Mouse (Mus musculus) thymus, postnatal 14 days (tissue): ENCODE results near the gene Mbl1.
A peak's percentile ranks its signal among the peaks of the same experiment; 100 is the strongest.

Experiments
- DNase-seq: peaks from one replicate; pipeline ENCODE4 v3.0.0; 2021

The Mbl1 gene

DNA sequence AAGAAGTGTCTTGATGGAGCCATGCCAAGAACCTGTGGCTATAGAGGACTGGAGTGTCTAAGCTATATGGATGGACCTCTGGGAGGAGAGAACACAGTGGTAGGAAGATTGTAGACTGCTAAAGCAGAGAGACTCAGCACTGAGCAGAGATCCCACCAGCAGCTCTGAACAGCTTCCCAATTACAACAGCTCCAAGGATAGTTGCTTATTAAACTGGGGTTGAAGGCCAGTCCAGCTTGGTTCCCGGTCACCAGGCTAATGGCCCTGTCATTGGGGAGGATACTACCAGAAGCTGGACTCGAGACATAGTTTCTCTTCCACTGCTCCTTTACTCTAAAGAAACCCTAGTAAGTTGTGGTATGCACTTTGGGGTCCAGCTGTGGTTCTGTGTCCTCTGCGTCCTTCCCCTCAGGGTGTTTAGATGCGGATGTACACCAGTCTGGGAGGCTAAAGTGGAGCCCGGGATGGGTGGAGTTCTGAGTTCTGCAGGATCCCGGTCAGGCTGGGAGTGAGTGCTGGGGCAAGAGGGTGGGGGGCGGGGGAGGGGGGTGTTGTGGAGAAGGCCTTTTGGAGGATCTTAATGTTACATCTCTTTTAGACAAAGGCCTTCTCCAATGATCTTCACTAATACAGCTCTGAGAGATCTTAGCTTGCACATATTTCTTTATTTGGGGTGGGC is at the start of gene Mbl1:
TSS of gene Mbl1 (plus strand) at position 239 of the 679 bp plus-strand sequence.
- no peak for DNase-seq

DNA sequence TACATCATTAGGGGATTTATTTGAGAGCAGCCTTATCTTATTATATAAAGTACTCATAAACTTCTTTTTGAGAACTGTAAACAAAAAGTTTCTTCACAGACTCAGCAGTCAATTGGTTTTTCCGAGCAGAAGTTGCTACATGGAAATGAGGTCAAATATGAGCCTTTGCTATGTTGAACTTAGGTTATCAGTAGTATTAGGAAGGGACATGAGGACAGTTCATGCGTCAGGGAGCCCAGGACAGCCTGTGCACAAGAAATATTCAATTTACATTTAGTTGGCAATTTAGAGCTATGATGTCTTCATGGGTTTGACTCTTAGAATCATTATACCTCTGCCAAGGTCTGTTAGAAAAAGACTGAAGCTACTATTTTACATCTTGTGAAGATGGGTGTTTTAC is 49.0 kb upstream of the Mbl1 start:
- no peak for DNase-seq

DNA sequence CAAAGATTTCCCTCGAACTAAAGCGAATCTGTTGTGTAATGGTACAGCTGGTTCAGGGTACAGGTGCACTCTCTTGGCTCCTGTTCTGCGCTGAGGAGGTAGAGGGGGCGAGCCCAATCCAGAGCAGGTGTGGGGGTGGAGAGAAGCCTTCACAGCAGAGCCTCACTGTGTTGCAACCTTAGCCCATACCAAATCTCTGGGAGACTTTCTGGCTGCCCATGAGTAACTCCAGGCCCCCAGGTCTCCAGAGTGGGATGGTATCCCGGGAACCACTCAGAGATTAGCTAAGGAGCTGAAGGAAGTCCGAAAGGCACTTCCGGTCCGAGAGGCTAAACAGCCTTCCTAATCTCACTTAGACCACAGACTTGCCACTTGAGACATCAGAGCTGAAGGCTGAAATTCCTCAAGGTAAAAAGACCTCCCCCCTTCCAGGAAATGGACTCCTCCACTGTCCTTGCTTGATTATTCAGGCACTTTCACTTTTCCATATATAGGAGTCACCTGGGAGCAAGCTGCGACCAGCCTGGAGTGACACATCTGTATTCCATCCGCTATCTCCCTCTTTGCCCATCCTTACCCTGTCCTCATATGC is 46.3 kb upstream of the Mbl1 start, which contains the start of gene Mat1a:
TSS of gene Mat1a (plus strand) at position 183 of the 592 bp plus-strand sequence.
- no peak for DNase-seq

DNA sequence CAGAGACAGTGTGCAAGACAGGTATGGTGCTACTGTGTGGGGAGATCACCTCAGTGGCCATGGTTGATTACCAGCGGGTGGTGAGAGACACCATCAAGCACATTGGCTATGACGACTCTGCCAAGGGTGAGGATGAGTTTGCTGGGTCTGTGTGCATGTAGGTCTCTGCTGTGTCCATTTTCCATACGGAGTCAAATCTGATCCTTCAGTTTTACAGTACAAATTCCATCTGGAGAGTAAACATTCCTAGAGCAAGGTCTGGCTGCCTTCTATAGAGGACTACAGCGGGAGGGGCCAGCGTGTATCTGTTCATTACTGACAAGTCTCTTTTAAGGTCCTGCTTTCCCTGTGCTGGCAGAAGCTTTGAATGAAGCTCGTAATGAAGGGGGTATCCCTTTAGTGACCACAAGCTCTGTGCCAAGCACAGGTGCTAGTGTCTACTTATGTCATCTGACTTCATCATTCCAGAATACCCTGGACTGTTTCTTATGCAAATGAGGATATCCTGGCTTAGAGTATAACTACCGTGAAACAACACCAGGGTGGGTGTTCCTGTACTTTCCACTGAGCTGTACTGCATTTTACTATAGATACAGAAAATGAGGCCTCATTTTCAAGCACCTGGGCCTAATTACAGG is 40.1 kb upstream of the Mbl1 start:
- DNase-seq: no peak

DNA sequence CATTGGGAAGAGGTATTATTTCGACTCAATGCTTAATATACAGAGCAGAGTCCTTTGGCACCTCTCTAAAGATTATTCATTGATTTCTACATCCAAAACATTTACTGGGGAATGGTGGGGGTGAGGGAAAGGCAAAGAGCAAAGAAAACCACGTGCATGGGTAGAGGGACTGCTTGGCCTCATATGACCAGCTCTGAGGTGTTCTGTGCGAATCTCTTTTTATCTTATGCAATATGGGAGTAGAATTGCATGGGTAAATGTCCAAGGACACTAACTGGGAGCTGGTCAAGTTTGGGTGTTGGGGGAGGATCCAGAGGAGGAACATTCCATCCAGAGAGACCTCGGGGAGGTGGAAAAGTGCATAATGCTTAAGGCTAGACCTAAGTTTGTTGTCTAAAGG is 38.3 kb upstream of the Mbl1 start:
- no peak for DNase-seq

DNA sequence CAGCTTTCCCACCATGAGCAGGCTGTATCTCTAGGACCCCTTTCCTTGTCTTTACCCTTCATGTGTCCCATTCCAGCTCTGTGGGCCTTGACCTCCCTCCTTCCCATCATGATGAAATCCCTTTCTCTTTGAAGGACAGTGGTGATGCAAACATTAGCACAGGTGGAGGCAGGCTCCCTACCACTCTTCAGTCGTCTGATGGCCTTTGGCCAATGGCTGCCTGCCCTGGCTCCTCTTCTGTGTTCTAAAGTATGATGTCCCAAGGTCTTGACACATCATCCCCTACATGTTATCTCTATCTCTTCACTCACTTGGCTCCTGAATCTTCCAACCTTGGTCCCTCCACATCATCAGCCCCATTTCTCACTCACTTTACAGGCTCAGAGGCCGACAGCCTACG is 35.0 kb upstream of the Mbl1 start:
- no peak for DNase-seq

DNA sequence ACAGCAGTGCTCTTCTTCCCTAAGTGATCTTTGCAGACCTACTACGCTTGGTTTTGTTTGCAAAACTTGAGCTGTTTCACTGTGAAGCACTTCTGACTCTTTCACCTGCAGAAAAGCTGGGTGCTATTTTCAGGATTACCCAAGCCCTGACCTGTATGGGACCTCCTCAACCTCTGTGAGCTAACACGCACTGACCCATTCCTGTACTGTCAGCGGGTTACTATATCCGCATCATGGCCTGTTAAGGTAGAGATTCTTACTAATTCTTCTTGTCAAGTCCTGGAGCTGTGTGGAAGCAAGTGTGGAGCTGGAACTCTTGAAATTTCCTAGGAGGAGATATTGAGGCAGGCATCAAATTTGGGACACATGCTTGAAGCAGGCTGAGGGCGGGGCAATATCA is 26.6 kb upstream of the Mbl1 start:
- no peak for DNase-seq

DNA sequence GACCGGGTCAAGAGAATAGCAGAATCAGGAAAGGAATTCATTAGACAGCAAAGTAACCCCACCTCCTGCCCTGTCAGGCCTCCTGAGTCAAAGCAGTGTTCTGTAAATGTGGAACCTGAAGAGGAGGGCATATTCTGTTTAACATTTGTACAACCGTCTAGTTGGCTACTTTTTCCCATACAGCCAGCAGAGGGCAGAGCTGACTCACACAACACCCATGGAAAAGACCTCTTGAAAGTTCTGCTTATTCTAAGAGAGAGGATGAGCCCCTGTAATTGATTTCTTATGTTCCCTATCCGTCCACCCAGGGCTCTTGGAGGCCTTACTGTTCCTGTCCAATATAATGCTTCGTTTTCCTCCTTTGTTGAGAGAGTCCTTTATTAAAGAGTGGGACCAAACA is 23.3 kb upstream of the Mbl1 start:
- DNase-seq: no peak

DNA sequence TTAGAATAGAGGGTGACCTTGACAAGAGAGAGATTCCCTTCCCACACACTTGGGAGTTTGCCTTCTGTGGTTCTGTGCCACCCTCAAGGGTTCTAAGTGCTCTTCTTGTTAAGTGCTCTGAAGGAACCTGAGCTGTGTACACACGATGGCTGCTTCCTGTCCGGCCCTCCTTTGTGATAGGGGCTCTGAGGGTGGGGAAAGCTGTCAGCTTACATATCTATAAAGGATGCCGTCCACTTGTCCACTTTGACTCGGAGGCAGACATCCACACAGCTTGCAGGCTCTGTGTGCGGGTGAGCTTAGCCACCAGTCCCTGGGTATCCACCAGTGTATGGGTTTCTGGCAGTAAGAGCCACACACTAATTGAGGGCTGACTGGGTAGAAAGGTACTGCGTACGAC is 19.7 kb upstream of the Mbl1 start, which contains the start of gene Sftpa1:
TSS of gene Sftpa1 (plus strand) at position 243 of the 400 bp plus-strand sequence.
- no peak for DNase-seq

DNA sequence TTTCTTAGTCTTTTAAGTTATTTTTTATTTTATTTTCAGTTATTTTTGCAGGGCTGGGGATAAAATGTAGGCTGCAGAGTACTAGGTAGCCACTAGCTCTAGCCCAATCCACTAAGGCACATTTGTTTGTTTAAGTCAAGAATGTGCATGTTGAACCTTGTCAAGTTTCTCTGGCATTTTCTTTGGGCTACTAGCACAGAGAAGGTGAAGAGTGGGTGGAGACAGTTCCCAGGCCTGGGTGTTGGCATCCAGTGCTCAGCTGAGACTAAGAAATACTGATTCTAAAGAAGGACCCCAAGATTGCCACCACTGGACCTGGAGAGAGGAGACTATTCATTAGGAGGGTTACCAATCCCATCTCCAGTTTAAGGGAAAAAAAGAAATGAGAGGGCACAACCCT is 14.3 kb upstream of the Mbl1 start:
- no peak for DNase-seq

DNA sequence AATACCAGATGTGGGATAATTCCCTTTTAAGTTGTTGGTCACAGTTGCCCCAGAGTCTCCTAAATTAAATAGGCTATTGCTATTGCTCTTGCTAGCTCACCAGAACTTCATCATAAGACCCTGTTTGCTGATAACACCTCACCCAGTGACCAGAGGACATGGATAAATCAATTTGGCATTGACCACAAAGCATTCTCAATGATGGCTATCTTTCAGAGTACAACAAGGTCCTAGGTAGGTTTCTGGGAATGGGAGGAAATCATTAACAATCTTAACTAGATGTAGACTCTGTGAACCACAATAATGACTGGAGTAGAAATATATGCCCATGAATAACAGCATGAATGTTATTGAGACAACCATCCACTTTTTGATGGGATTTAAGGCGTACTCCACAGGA is 10.6 kb upstream of the Mbl1 start:
- no peak for DNase-seq

DNA sequence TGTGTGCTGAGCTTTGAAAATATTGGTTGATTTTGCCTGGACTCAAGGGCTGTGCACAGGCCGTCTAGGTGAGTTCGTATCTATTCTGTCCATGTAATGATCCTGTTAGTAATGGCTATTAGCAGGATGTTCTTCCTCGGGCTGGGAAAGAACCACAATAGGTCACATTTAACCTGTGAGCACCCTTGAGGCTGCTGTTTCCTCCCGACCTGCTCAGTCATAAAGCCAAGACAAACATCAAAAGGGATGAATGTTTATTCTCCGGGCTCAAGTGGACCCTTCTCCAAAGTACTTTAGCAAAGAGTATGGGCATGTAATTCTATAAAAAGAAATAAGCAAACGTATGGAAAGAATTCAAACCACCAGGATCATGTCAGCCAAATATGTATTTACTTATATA is 5.2 kb upstream of the Mbl1 start:
- no peak for DNase-seq

DNA sequence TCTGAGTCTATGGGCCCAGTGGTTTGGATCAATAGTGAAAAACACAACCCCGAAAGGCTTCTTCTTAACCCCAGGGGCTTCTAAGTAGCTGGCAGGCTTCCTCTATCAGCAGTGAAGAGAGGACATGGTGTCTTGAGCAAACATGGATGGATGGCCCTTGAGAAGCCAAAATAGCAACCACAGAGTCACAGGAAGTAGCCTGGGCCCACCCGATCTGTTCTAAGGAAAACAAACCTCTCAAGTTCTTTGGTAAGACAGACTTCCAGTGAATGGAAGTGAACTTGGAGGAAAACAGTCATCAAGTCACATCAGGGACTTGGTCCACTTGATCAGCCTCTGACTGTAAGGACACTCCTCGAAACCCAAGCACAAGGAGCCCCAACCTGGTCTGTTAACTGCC is 4.3 kb upstream of the Mbl1 start:
- DNase-seq: no peak

DNA sequence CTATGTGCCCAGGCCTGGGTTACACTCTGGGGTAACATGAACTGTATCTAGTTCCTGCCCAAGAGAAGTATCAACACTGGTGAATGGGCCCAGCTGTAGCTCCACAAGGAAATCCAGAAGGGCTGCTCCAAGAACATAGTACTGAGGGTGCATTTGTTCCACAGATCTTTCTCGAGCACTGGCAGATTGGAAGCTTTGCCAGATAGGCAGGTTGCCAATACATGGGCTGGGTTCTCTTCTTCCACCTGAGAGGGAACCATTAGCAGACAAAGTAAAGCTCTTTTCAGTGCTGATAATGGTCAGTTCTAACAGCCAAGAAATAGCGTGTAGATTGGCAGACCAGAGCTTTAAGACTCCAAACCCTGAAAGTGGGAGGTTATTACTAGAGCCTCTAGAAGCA is 3.9 kb upstream of the Mbl1 start:
- no peak for DNase-seq

DNA sequence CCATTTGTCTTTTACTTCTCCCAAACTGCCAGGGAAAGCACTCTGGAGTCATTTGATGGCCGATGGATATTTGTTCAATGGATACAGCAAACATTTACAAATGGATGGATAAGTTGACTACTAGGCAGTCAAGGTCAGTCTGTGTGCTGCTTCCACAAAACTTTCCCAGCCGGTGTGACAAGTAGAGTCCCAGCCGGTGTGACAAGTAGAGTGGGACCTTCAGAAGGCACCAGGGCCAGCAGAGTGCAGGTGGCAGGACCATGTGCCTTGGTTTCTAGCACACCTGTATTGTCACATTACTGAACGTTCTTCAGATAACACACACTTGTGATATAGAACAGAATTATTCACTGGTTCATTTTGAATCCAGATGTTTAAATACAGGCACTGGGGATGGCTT is 8.8 kb downstream of the Mbl1 start:
- no peak for DNase-seq

DNA sequence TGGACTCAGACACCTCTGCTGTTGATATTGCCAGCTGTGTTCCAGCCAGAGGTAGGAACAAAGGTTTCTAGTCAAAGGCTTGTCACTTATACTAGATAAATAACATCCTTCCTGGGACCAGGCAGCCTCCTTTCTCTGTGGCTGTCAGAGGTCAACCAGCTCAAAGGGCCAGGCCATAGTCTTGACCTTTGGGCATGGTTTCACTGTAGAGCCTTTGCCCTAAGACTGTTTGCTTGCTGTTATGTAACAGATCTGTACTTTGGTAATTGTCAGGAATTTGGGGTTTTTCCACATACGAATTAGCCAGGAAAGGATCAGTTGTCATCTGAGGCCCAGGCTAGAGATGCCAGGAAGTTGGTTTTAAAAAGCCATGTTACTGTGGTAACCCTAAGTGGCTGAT is 9.5 kb downstream of the Mbl1 start:
- DNase-seq: no peak

DNA sequence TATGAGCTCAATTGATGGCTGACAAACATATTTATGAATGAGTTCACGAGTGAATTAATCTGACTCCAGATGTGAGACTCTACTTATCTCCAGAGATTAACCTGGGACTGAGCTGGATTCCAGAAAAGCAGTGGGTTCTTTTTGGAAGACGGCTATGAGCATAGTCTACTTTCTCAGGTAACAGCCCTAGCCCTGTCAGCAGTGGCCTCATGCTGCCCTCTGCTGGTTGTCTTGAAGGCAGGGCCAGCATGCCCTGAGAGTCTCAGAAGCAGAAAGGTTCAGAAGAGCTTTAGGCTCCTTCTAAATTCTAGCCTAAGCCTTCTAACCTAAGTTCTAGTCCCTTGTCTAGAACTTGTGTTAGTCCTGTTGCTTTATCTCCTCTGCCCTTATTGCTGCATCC is 11.4 kb downstream of the Mbl1 start:
- peak; percentile 4 for DNase-seq

DNA sequence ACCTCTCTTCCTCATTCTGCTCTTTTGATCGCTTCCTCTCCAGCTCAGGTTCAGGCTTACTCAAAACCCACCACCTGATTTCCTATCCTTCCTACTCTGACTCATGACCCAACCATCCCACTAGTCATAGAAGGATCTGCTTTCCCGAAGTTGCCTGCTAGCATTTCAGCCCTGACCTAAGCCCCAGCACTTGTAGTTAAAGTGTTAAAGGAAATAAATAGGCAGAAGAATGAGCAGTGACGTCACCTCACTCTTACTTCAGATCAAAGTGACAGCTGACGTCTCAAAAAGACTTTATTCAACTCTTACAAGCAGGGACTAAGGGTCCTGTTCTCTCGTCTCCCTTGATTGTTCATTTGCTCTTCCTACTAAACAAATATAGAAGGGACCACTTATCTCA is 16.0 kb downstream of the Mbl1 start:
- DNase-seq: no peak

DNA sequence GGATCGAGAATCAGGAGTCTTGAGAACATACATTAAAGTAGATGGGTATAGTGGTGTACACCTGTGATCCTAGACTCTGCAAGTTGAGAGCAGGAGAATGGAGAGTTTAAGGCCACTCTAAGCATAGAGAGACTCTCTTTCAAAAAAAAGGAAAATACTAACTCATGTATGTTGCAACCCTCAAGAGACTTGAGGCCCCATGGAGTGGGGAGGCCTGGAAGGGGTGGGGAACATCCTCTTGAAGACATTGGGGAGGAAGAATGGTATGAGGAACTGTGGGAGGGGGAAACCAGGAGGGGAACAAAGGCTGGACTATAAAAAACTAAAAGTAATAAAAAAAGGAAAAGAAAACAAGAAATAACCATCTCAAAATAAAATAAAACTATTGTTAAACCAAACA is 17.3 kb downstream of the Mbl1 start:
- no peak for DNase-seq

DNA sequence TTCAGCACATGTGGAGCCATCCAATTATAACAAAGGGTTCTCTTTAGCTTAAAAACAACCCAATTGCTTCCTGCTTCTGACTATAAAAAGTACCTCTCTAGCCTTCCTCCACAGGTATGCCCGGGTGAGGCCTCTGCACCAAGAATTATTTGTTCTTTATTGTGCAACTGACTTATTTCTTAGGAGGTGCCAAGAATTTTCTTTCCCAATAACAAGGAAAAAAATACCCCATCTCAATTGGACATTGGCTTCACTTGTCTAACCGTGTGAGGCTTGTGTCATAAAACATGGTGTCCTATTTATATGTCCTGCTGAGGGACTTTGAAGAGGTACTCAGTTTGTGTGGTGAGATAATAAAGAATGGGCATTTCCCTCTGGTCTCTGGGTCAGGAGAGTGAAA is 19.3 kb downstream of the Mbl1 start:
- DNase-seq: no peak

DNA sequence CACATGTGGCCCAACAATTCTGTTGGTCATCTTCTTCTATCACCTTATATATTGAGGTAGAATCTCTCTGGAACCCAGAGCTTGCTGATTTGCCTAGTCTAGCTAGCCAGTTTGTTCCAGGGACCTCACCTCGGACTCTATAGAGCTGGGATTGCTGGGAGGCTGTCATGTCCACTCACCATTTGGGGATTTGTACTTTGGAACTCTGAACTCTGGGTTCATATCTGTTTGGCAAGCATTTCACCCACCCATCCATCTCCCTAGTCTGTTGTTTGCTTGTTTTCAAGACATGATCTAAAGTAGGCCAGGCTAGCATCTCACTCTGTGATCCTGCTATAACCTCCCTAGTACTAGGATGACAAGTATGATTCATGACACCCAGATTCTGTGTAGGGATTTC is 23.5 kb downstream of the Mbl1 start:
- no peak for DNase-seq

DNA sequence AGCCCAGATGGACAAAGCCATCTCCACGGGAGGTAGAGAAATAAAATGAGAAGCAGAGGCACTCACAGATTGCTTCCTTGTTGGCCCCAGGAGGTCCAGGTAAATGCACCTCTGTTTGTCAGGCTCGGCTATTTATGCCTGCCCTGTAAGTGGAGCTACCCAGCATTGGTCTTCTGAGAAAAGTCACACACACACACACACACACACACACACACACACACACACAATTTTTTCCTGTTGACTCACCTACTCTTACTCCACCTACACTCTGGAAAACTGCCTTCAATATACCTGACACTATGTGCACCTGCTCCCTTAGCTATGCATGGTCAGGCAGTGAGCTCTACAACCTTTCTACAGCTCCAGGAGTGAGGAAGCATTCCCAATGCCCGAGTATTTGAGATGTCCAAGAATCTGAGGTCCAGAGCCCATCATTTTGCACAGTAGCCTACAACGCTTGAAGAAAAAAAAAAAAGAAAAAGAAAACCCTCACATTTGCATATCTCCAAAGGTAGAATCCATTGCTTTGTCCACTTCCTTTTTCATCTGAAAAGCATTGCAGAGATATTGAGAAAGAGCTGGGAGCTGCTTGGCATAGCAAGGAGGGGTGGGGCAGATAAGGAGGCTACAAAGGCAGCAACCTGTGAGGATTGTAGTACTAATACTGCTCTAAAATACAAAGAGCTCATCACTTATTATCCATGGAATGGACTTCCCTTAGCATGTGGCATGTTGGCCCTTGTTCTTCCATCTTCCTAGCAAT is 34.0 kb downstream of the Mbl1 start, which contains the start of gene Sftpd:
TSS of gene Sftpd (minus strand) at position 91 of the 763 bp plus-strand sequence.
- no peak for DNase-seq

DNA sequence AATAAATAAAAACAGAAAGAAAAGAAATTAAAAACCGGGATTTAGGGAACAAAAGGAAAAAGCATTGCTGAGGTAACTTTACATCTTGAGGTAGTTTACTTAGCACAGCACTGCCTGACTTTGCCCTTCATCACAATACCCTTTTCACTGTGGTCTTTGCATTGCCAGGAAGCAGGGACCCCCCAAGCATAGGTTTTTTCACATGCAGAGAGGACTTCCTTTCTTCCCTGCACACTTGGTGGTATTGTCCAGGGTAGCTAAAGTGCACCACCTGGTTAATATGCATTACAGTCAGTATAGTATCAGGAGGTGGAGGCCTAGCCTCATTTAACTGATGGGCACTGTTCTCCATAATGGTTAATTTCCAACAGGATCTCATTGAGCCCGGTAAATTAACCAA is 38.2 kb downstream of the Mbl1 start:
- DNase-seq: no peak
